14 mouse cellular contexts compared by ENCODE assay signal in genomic region chr3:54314055-54314454, GRCm38 (mm10). TPM values are rescaled to one million over a fixed set of nuclear protein-coding genes. Genes with fewer than 3 reads are reported as not detected.
A peak's percentile ranks its signal among the peaks of the same experiment; 100 is the strongest.
DNase-seq lines count a peak whose midpoint lies in the region; ATAC-seq and TF ChIP-seq lines count a peak whose summit lies in the region.
"Had no signal": no experiment of that assay in that cellular context is flagged by ENCODE, and none has a peak within 500 bp of the region (broad histone marks: within the 10 kb centered on the region; RNA-seq: fewer than 3 reads in every experiment).

No protein-coding gene starts in this region.

- ATAC-seq in heart, embryonic 11.5 days (replicated peaks; ENCODE audit: insufficient number of reproducible peaks, low FRiP score, low TSS enrichment) = no peak
- ATAC-seq in lung, embryonic 14.5 days (ENCODE audit: insufficient read depth) = no peak
- ATAC-seq in hindbrain, embryonic 16.5 days = no peak

- TF ChIP-seq CTCF in lung, embryonic 14.5 days (IDR thresholded peaks at IDR 0.05; ENCODE audit: low read depth) = peak; percentile 45

- H3K9me3 ChIP-seq in heart, embryonic 11.5 days (replicated peaks; ENCODE audit: control insufficient read depth, low read length) = no peaks in the 10 kb centered on the region
- H3K9me3 ChIP-seq in lung, embryonic 14.5 days (ENCODE audit: low read depth, low read length) = no peaks in the 10 kb centered on the region
- no peaks in the 10 kb centered on the region for H3K9me3 ChIP-seq in hindbrain, embryonic 16.5 days (ENCODE audit: control insufficient read depth, low read length)
- H3K9me3 ChIP-seq: forebrain, embryonic 10.5 days; limb, embryonic 13.5 days; midbrain, embryonic 10.5 days had no signal

- H3K27me3 ChIP-seq in heart, embryonic 11.5 days (ENCODE audit: control insufficient read depth, insufficient read depth, low read length) = no peaks in the 10 kb centered on the region
- H3K27me3 ChIP-seq in lung, embryonic 14.5 days (ENCODE audit: insufficient read depth, low read length) = no peaks in the 10 kb centered on the region
- H3K27me3 ChIP-seq in hindbrain, embryonic 16.5 days (replicated peaks; ENCODE audit: control insufficient read depth, insufficient read depth, low read length) = no peaks in the 10 kb centered on the region
- H3K27me3 ChIP-seq: limb, embryonic 13.5 days had no signal

- H3K27ac ChIP-seq in heart, embryonic 11.5 days (ENCODE audit: low read depth, low read length) = no peak overlapping the region
- H3K27ac ChIP-seq in lung, embryonic 14.5 days (ENCODE audit: low read depth) = no peak overlapping the region
- H3K27ac ChIP-seq in hindbrain, embryonic 16.5 days (ENCODE audit: low read depth, low read length) = no peak overlapping the region
- H3K27ac ChIP-seq: forebrain, embryonic 10.5 days; limb, embryonic 13.5 days; midbrain, embryonic 10.5 days had no signal

- no peaks in the 10 kb centered on the region for H3K4me1 ChIP-seq in heart, embryonic 11.5 days (ENCODE audit: control insufficient read depth, insufficient read depth, low read length)
- H3K4me1 ChIP-seq in lung, embryonic 14.5 days (ENCODE audit: insufficient read depth) = no peaks in the 10 kb centered on the region
- no peaks in the 10 kb centered on the region; the same call in 1 of the 2 replicates for H3K4me1 ChIP-seq in hindbrain, embryonic 16.5 days (ENCODE audit: control insufficient read depth, insufficient read depth, low read depth, low read length)
- H3K4me1 ChIP-seq: forebrain, embryonic 10.5 days; midbrain, embryonic 10.5 days had no signal

- H3K4me2 ChIP-seq in heart, embryonic 11.5 days = no peak overlapping the region
- H3K4me2 ChIP-seq in lung, embryonic 14.5 days = no peak overlapping the region
- H3K4me2 ChIP-seq in hindbrain, embryonic 16.5 days (ENCODE audit: low read length) = no peak overlapping the region
- H3K4me2 ChIP-seq: limb, embryonic 13.5 days had no signal

- WGBS in heart, embryonic 11.5 days (ENCODE audit: insufficient replicate concordance) = 77% methylated on average over 2 of the region's 2 CpGs
- 79% methylated on average over 2 of the region's 2 CpGs for WGBS in lung, embryonic 14.5 days
- WGBS in hindbrain, embryonic 16.5 days = 89% methylated on average over 2 of the region's 2 CpGs

- H3K9ac ChIP-seq in heart, embryonic 11.5 days (ENCODE audit: low read depth, low read length) = no peak overlapping the region
- H3K9ac ChIP-seq in lung, embryonic 14.5 days = no peak overlapping the region
- H3K9ac ChIP-seq in hindbrain, embryonic 16.5 days (ENCODE audit: low read depth, low read length) = no peak overlapping the region
- H3K9ac ChIP-seq: limb, embryonic 13.5 days had no signal

- peak; percentile 12 to 15 for DNase-seq in cerebellum, postnatal 10 days
- no peak for DNase-seq in cerebellum, adult 18-20 months
- DNase-seq in heart, postnatal 4 days = peak; percentile 22
- DNase-seq in lung, embryonic 14.5 days = peak; percentile 30
- DNase-seq in lung, postnatal 14 days = no peak
- peak; percentile 10 for DNase-seq in NIH3T3 (ENCODE audit: low read depth)
- DNase-seq: cerebellum, adult 2 months; kidney, adult 8-10 months; lung, adult 2 months had no signal

- no peak overlapping the region for H3K4me3 ChIP-seq in heart, embryonic 11.5 days (ENCODE audit: low read depth, low read length)
- no peak overlapping the region for H3K4me3 ChIP-seq in lung, embryonic 14.5 days (ENCODE audit: low read depth, low read length)
- no peak overlapping the region for H3K4me3 ChIP-seq in hindbrain, embryonic 16.5 days (ENCODE audit: low read length)
- H3K4me3 ChIP-seq: forebrain, embryonic 10.5 days; limb, embryonic 13.5 days; midbrain, embryonic 10.5 days had no signal

- no peaks in the 10 kb centered on the region for H3K36me3 ChIP-seq in heart, embryonic 11.5 days (ENCODE audit: control insufficient read depth, insufficient read depth, low read length)
- H3K36me3 ChIP-seq in lung, embryonic 14.5 days (ENCODE audit: insufficient read depth) = no peaks in the 10 kb centered on the region
- H3K36me3 ChIP-seq in hindbrain, embryonic 16.5 days (ENCODE audit: control insufficient read depth, insufficient read depth, low read length) = no peaks in the 10 kb centered on the region
- H3K36me3 ChIP-seq: forebrain, embryonic 10.5 days; limb, embryonic 13.5 days; midbrain, embryonic 10.5 days had no signal

RNA-seq across cellular contexts. Expression of gene Postn, which starts 46.9 kb away (rescaled TPM):
- 100 to 1,000 TPM; 688 to 719 TPM for total RNA-seq in heart, postnatal 4 days (2021)
- 129 and 141 TPM in 2 replicates for polyA plus RNA-seq in heart, embryonic 11.5 days (2014; fragmentation: Nextera tagmentation; extraction: Ambion mirVana)
- polyA plus RNA-seq in lung, embryonic 14.5 days (2014; fragmentation: Nextera tagmentation; extraction: Ambion mirVana) = 53.5 and 75.1 TPM in 2 replicates
- 27.1 and 49.5 TPM in 2 replicates for polyA plus RNA-seq in hindbrain, embryonic 16.5 days (2015; fragmentation: Nextera tagmentation; extraction: Ambion mirVana)

Comparison
In these comparisons a context has a peak if more than half of its experiments do, and no peak if none do; other contexts are left out.
1. DNase-seq: peak in cerebellum, postnatal 10 days (2 of 2), heart, postnatal 4 days (single experiment), lung, embryonic 14.5 days (single experiment) and NIH3T3 (single experiment); none in cerebellum, adult 18-20 months (0 of 2) and lung, postnatal 14 days (single experiment).